Mouse (Mus musculus) stomach, postnatal 0 days (tissue): ENCODE measurements around the gene Fam129a. TPM values are rescaled to one million over a fixed set of nuclear protein-coding genes. Genes with fewer than 3 reads are reported as not detected.

Source experiments
- ATAC-seq: fragments of 200-750 bp; cut with Nextera tagmentation; 2 replicates; pipeline ENCODE4 v1.8.0; 2017; ENCODE audit not compliant: low FRiP score, low TSS enrichment
- DNase-seq: peaks from one replicate; pipeline ENCODE4 v3.0.0-alpha.2; 2016; ENCODE audit warnings: low spot score
- H3K27ac ChIP-seq: fragments of 300-500 bp; sonication (generic); replicated peaks from 2 replicates; pipeline ENCODE4 v1.5.1; 2014; ENCODE audit warnings: mild to moderate bottlenecking, control low read depth
- H3K27me3 ChIP-seq: fragments of 300-500 bp; sonication (generic); 2 replicates; pipeline ENCODE4 v1.6.1; 2014; ENCODE audit warnings: low read length; ENCODE audit not compliant: control insufficient read depth, insufficient read depth
- H3K36me3 ChIP-seq: fragments of 300-500 bp; sonication (generic); 2 replicates; pipeline ENCODE4 v1.6.1; 2014; ENCODE audit warnings: low read length, mixed read lengths; ENCODE audit not compliant: control insufficient read depth, insufficient read depth
- H3K4me1 ChIP-seq: fragments of 300-500 bp; sonication (generic); replicated peaks from 2 replicates; pipeline ENCODE4 v1.6.1; 2014; ENCODE audit warnings: antibody characterized with exemption; ENCODE audit not compliant: control insufficient read depth, insufficient read depth
- H3K4me2 ChIP-seq: fragments of 300-500 bp; sonication (generic); replicated peaks from 2 replicates; pipeline ENCODE4 v1.6.1; 2014; ENCODE audit warnings: low read depth, mild to moderate bottlenecking, control low read depth, moderate library complexity
- H3K4me3 ChIP-seq: fragments of 300-500 bp; sonication (generic); 2 replicates; pipeline ENCODE4 v1.5.1; 2014; ENCODE audit warnings: low read depth, low read length, control low read depth
- H3K9ac ChIP-seq: fragments of 300-500 bp; sonication (generic); 2 replicates; pipeline ENCODE4 v1.6.1; 2014; ENCODE audit warnings: mild to moderate bottlenecking, low read length, control low read depth, mixed read lengths
- H3K9me3 ChIP-seq: fragments of 300-500 bp; sonication (generic); 2 replicates; pipeline ENCODE4 v1.6.1; 2016; ENCODE audit warnings: low read length; ENCODE audit not compliant: control insufficient read depth
- CTCF ChIP-seq: IDR thresholded peaks from 2 replicates; pipeline ENCODE4 v1.5.1; 2016; ENCODE audit warnings: antibody characterized with exemption, low read depth, mild to moderate bottlenecking, moderate library complexity
- EP300 ChIP-seq: optimal IDR thresholded peaks from 2 replicates; pipeline ENCODE3; 2016; ENCODE audit warnings: antibody characterized with exemption
- WGBS: fragments of 180-500 bp; shearing (Covaris S2); extraction: QIAGEN DNeasy Blood & Tissue Kit; methylation state at CpG from one replicate; pipeline ENCODE4 v1.1.7; 2014; 5-methylcytosine and 5-hydroxymethylcytosine counted together
- polyA plus RNA-seq: library from polyadenylated mRNA; unstranded; fragments of >200 nt; fragmentation: Nextera tagmentation; extraction: Ambion mirVana; gene quantifications from 2 replicates; pipeline ENCODE4 v1.2.1, GENCODE M21; 2015

The Fam129a gene
- polyA plus RNA-seq, 1 experiment from 2014 or later, result 23.5 TPM

DNA sequence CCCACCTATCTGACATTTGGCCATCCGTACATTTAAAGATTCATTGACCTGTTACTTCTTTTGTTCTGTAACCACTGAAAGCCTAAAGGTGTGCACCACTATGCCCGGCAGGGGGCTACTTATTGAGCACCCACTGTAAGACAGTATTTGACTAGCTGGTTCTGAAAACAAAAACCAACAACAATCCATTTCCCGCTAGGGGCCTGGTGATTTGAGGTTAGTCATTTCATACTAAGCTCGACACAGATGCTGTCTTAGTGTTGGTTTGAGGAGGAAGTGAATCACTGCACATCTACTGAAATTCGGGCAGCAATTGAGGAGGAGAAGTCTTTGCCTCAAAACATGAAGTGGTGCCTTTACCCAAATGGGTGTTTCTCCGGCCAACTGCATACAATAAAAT lies 89.9 kb downstream of the Fam129a start:
- TF ChIP-seq CTCF (no peak), EP300 (no peak)
- H3K4me2 ChIP-seq, result no peak overlapping the region
- DNase-seq (no peak), ATAC-seq (no peak)
- H3K4me3 ChIP-seq, result no peak overlapping the region
- no peak overlapping the region for H3K9ac ChIP-seq
- H3K9me3 ChIP-seq, result no peaks in the 10 kb centered on the region
- no peaks in the 10 kb centered on the region for H3K36me3 ChIP-seq
- H3K27ac ChIP-seq, result no peak overlapping the region
- peaks cover 8% of the 10 kb centered on the region; the same call in 1 of the 2 replicates for H3K4me1 ChIP-seq
- no peaks in the 10 kb centered on the region for H3K27me3 ChIP-seq
- WGBS, result 86% methylated on average over 6 of the region's 6 CpGs

- TF ChIP-seq EP300, result no peak
- no peak for TF ChIP-seq CTCF
- Histone ChIP-seq H3K27me3 (no peaks in the 10 kb centered on the region), H3K27ac (no peak overlapping the region), H3K4me1 (peaks cover 8% of the 10 kb centered on the region; the same call in 1 of the 2 replicates), H3K4me2 (no peak overlapping the region), H3K9ac (no peak overlapping the region), H3K36me3 (no peaks in the 10 kb centered on the region), H3K9me3 (no peaks in the 10 kb centered on the region), H3K4me3 (no peak overlapping the region)
- ATAC-seq, result no peak
- no peak for DNase-seq
- 76% methylated on average over 7 of the region's 7 CpGs for WGBS
Measured at GRCm38 (mm10) chr1:151661684-151662439, 90.9 kb downstream of the Fam129a start.

DNA sequence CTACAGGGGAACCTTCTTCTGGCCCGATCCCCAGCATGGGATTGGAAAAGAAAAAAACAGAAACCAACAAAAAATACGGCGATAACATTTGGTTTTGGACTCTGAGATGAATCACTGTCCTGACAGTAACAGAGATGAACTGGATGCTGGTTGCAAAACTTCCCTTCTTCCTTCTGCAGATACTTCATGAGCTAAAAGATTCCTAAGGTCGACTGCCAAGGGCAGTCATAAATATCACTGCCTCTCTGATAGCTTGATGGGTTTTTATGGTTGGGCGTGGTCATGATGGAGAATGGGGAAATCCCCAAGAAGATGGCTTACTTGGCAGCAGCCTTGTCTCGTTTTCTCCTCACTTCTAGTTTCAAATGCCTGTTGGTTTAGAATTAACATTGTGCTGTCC lies 92.0 kb downstream of the Fam129a start:
- H3K9ac ChIP-seq, result no peak overlapping the region
- no peak overlapping the region for H3K27ac ChIP-seq
- no peak for DNase-seq
- H3K4me2 ChIP-seq, result no peak overlapping the region
- H3K4me1 ChIP-seq, result peaks cover 8% of the 10 kb centered on the region; the same call in 1 of the 2 replicates
- no peaks in the 10 kb centered on the region for H3K36me3 ChIP-seq
- H3K9me3 ChIP-seq, result no peaks in the 10 kb centered on the region
- no peaks in the 10 kb centered on the region for H3K27me3 ChIP-seq
- 59% methylated on average over 6 of the region's 6 CpGs for WGBS
- no peak for ATAC-seq
- TF ChIP-seq CTCF, result no peak
- H3K4me3 ChIP-seq, result no peak overlapping the region

- WGBS, result 93% methylated on average over 10 of the region's 10 CpGs
- TF ChIP-seq EP300 (no peak), CTCF (no peak)
- H3K9ac ChIP-seq, result no peak overlapping the region
Measured at GRCm38 (mm10) chr1:151664384-151664783, 93.4 kb downstream of the Fam129a start.

DNA sequence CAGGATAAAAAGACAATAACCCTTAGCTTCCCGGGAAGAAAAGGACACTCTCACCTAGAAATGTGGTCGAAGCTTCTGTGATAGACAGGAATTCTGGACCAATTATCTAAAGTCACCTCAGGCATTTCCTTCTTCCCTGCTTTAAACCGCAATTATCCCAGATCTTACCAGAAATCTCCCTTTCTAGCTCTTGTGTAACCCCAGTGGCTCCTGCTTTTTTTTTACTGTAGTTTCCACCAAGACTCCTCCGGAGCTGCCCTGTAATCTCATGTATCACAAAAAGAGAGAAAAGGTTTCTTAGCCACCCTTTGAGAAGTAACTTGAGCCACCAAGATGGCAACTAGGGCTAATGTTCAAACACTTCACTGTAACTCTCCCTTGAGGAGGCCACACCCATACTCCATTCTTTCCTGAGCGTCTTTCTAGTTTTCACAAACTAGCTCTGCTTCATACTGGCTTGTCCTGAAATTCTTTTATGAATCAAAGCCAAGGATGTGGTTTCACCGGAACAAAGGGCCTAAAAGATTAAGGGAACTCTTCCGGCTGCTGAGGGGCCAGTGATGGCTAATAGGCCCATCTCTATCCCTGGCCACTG lies 93.9 kb downstream of the Fam129a start:
- Histone ChIP-seq H3K4me1 (peaks cover 8% of the 10 kb centered on the region; the same call in 1 of the 2 replicates), H3K4me2 (no peak overlapping the region), H3K27ac (no peak overlapping the region), H3K4me3 (no peak overlapping the region), H3K9ac (no peak overlapping the region), H3K36me3 (no peaks in the 10 kb centered on the region), H3K27me3 (no peaks in the 10 kb centered on the region), H3K9me3 (no peaks in the 10 kb centered on the region)
- WGBS, result 76% methylated on average over 7 of the region's 7 CpGs
- no peak for TF ChIP-seq EP300
- TF ChIP-seq CTCF, result no peak
- ATAC-seq, result no peak
- DNase-seq, result no peak

More at GRCm38 (mm10) chr1:151664384-151664783, 93.4 kb downstream of the Fam129a start:
- Histone ChIP-seq H3K27ac (no peak overlapping the region), H3K4me3 (no peak overlapping the region), H3K9me3 (no peaks in the 10 kb centered on the region), H3K4me2 (no peak overlapping the region), H3K27me3 (no peaks in the 10 kb centered on the region), H3K4me1 (peaks cover 8% of the 10 kb centered on the region; the same call in 1 of the 2 replicates), H3K36me3 (no peaks in the 10 kb centered on the region)
- DNase-seq (no peak), ATAC-seq (no peak)
